Mouse (Mus musculus) testis, adult 2 months (tissue): ENCODE results near the gene Il12rb2.

Experiments used
- CTCF ChIP-seq: fragments of 200-500 bp; IDR thresholded peaks from 2 replicates; pipeline ENCODE4 v1.5.1; 2012; ENCODE audit warnings: low read depth, mild to moderate bottlenecking, inconsistent platforms, low read length, moderate library complexity; ENCODE audit not compliant: control insufficient read depth, insufficient read depth, insufficient replicate concordance
- POLR2A ChIP-seq: fragments of 200-500 bp; IDR thresholded peaks from 2 replicates; pipeline ENCODE4 v1.6.1; 2012; ENCODE audit warnings: low read depth, mild to moderate bottlenecking, inconsistent platforms, low read length, moderate library complexity; ENCODE audit not compliant: control insufficient read depth

DNA sequence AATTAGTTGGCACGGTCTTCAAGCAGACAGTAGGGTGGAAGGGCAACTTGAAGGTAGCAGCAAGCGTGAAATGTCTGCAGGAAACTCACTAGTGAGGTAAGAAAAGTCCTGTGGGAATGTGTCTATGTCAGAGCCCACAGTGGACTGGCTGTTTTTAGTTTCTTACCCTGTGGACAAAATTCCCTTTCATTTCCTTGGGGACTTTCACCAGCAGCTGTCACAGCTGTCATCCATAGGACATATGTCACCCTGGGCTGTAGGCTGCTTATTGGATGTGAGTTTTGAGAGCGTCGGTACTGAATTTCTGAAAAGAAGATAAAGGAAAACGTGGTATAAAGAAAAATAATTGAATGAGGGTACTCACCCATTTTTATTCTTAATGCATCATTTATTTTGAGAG is 77.2 kb downstream of the Il12rb2 start:
- TF ChIP-seq CTCF (no peak), POLR2A (no peak)
